Mouse (Mus musculus): ENCODE data around the gene Irf2bpl.

DNA sequence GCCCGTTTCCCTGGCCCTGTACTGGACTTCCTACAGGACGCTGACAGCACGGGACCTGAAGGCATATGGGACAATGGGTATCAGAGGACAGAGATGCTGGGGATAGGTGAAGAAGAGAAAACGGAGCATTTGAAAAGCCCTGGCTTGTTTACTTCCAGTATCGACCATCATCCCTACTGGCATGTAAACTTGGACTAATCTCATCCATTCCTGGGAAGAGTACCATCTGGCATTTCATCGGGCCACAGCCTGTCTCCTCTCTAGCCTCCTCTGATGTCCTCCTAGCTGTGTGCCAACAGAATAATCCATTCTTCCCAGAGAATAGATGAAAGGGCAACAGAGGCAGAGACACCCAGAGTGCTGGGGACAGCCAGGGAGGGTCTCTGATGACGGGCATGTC, 31.0 kb upstream of the Irf2bpl start:
- TF ChIP-seq CTCF (IDR thresholded peaks at IDR 0.05; ENCODE audit: borderline replicate concordance, extremely low read depth, insufficient read depth, insufficient read length), result no peak
- no peak for TF ChIP-seq POLR2A (IDR thresholded peaks at IDR 0.05; ENCODE audit: borderline replicate concordance, extremely low read depth, insufficient read depth, insufficient read length, poor library complexity, severe bottlenecking)
